Mouse (Mus musculus): Measurements from ENCODE around the gene Srpk1.

Gene Srpk1

GRCm38 (mm10) chr17:28622300-28622759 lies at the start of gene Srpk1:
Srpk1 (minus strand) TSS chr17:28622709.
- DNase-seq (ENCODE audit: low read depth, low spot score), result peak; percentile 87

- no peak for DNase-seq (ENCODE audit: low read depth, low spot score)
Observed at GRCm38 (mm10) chr17:28659564-28659963, 37.1 kb upstream of the Srpk1 start.

- DNase-seq (ENCODE audit: low read depth, low spot score), result no peak
Observed at GRCm38 (mm10) chr17:28657936-28658335, 35.4 kb upstream of the Srpk1 start.

- DNase-seq (ENCODE audit: low read depth, low spot score), result no peak
Observed at GRCm38 (mm10) chr17:28650268-28650667, 27.8 kb upstream of the Srpk1 start.

- DNase-seq (ENCODE audit: low read depth, low spot score), result peak; percentile 57
Observed at GRCm38 (mm10) chr17:28648607-28649370, 26.3 kb upstream of the Srpk1 start.

GRCm38 (mm10) chr17:28646221-28646620 lies 23.7 kb upstream of the Srpk1 start:
- no peak for DNase-seq (ENCODE audit: low read depth, low spot score)

GRCm38 (mm10) chr17:28644112-28644511 lies 21.6 kb upstream of the Srpk1 start:
- no peak for DNase-seq (ENCODE audit: low read depth, low spot score)

GRCm38 (mm10) chr17:28643697-28644096 lies 21.2 kb upstream of the Srpk1 start:
- DNase-seq (ENCODE audit: low read depth, low spot score), result no peak

GRCm38 (mm10) chr17:28640113-28640512 lies 17.6 kb upstream of the Srpk1 start:
- DNase-seq (ENCODE audit: low read depth, low spot score), result no peak

- DNase-seq (ENCODE audit: low read depth, low spot score), result peak; percentile 15
Observed at GRCm38 (mm10) chr17:28637711-28638690, 15.5 kb upstream of the Srpk1 start.

- no peak for DNase-seq (ENCODE audit: low read depth, low spot score)
Observed at GRCm38 (mm10) chr17:28635842-28636241, 13.3 kb upstream of the Srpk1 start.

- no peak for DNase-seq (ENCODE audit: low read depth, low spot score)
Observed at GRCm38 (mm10) chr17:28629125-28629524, 6.6 kb upstream of the Srpk1 start.

GRCm38 (mm10) chr17:28628248-28629124 lies 6.0 kb upstream of the Srpk1 start:
- no peak for DNase-seq (ENCODE audit: low read depth, low spot score)

- no peak for DNase-seq (ENCODE audit: low read depth, low spot score)
Observed at GRCm38 (mm10) chr17:28626937-28627336, 4.4 kb upstream of the Srpk1 start.

- no peak for DNase-seq (ENCODE audit: low read depth, low spot score)
Observed at GRCm38 (mm10) chr17:28625327-28625726, 2.8 kb upstream of the Srpk1 start.

- no peak for DNase-seq (ENCODE audit: low read depth, low spot score)
Observed at GRCm38 (mm10) chr17:28624841-28625240, 2.3 kb upstream of the Srpk1 start.

GRCm38 (mm10) chr17:28621381-28622299 lies 869 bp downstream of the Srpk1 start:
- DNase-seq (ENCODE audit: low read depth, low spot score), result peak; percentile 68

GRCm38 (mm10) chr17:28618775-28619174 lies 3.7 kb downstream of the Srpk1 start:
- peak; percentile 25 for DNase-seq (ENCODE audit: low read depth, low spot score)

- DNase-seq (ENCODE audit: low read depth, low spot score), result no peak
Observed at GRCm38 (mm10) chr17:28618124-28618523, 4.4 kb downstream of the Srpk1 start.

GRCm38 (mm10) chr17:28617636-28618035 lies 4.9 kb downstream of the Srpk1 start:
- DNase-seq (ENCODE audit: low read depth, low spot score), result no peak
